Mouse (Mus musculus) urinary bladder, adult 2 months (tissue): Measurements from ENCODE around the gene Mtmr14. TPM values are rescaled to one million over a fixed set of nuclear protein-coding genes. Genes with fewer than 3 reads are reported as not detected.

ENCODE experiments used
- DNase-seq: peaks from one replicate; pipeline ENCODE4 v3.0.0; 2022; ENCODE audit warnings: low spot score
- polyA plus RNA-seq: library from polyadenylated mRNA; depleted of rRNA; stranded (reverse); fragments of >200 nt; gene quantifications from 2 replicates; pipeline ENCODE4 v1.2.3, GENCODE M21; 2012; rRNA removed

Gene Mtmr14
- polyA plus RNA-seq: 22.5 and 26.5 TPM in 2 replicates

GRCm38 (mm10) chr6:113237542-113238270 lies at the start of gene Mtmr14:
Mtmr14 (plus strand) TSS chr6:113237843.
- DNase-seq: peak; percentile 99

GRCm38 (mm10) chr6:113193765-113194460 lies 43.7 kb upstream of the Mtmr14 start:
- no peak for DNase-seq

GRCm38 (mm10) chr6:113194517-113194840 lies 43.2 kb upstream of the Mtmr14 start:
- DNase-seq: no peak

- DNase-seq: no peak
Measured at GRCm38 (mm10) chr6:113194841-113195595, 42.6 kb upstream of the Mtmr14 start, which contains the start of gene Lhfpl4. Lhfpl4 (minus strand) TSS chr6:113195384.

GRCm38 (mm10) chr6:113195596-113195992 lies 42.0 kb upstream of the Mtmr14 start:
- no peak for DNase-seq

GRCm38 (mm10) chr6:113216280-113216679 lies 21.4 kb upstream of the Mtmr14 start:
- no peak for DNase-seq

GRCm38 (mm10) chr6:113225798-113226197 lies 11.8 kb upstream of the Mtmr14 start:
- DNase-seq: no peak

GRCm38 (mm10) chr6:113226705-113227104 lies 10.9 kb upstream of the Mtmr14 start:
- no peak for DNase-seq

GRCm38 (mm10) chr6:113235141-113235540 lies 2.5 kb upstream of the Mtmr14 start:
- no peak for DNase-seq

- no peak for DNase-seq
Measured at GRCm38 (mm10) chr6:113238442-113238841, 799 bp downstream of the Mtmr14 start.

- no peak for DNase-seq
Measured at GRCm38 (mm10) chr6:113242753-113243152, 5.1 kb downstream of the Mtmr14 start.

GRCm38 (mm10) chr6:113245585-113245984 lies 7.9 kb downstream of the Mtmr14 start:
- no peak for DNase-seq

GRCm38 (mm10) chr6:113250786-113251185 lies 13.1 kb downstream of the Mtmr14 start:
- no peak for DNase-seq

- DNase-seq: no peak
Measured at GRCm38 (mm10) chr6:113251921-113252320, 14.3 kb downstream of the Mtmr14 start.

- DNase-seq: no peak
Measured at GRCm38 (mm10) chr6:113254899-113255298, 17.3 kb downstream of the Mtmr14 start.

- DNase-seq: no peak
Measured at GRCm38 (mm10) chr6:113261174-113261858, 23.7 kb downstream of the Mtmr14 start.

GRCm38 (mm10) chr6:113263531-113263930 lies 25.9 kb downstream of the Mtmr14 start:
- no peak for DNase-seq

GRCm38 (mm10) chr6:113264429-113264828 lies 26.8 kb downstream of the Mtmr14 start:
- no peak for DNase-seq

- no peak for DNase-seq
Measured at GRCm38 (mm10) chr6:113266996-113267655, 29.5 kb downstream of the Mtmr14 start.

GRCm38 (mm10) chr6:113267988-113268387 lies 30.3 kb downstream of the Mtmr14 start:
- DNase-seq: no peak

GRCm38 (mm10) chr6:113272365-113272764 lies 34.7 kb downstream of the Mtmr14 start:
- no peak for DNase-seq
